Mouse (Mus musculus): ENCODE measurements around the gene Cadm2.

DNA sequence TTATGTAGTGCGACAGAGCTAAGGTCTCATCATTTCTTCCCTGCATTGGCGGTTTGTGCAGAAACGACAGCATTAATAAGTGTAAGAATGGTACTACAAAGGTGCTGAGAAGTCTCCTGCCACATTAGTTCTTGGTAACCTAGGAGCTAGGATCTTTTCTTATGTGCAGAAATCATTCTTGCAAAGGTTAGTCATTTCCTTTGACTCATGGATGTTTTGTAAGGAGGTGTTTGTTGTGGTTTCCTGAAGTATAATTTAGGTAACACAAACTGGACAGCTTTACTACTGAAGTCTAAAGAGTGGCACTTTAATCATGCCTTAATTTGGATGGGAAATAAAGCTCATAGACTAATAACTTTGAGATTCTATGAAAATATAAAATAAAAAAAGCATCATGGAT is 153.7 kb downstream of the Cadm2 start:
- TF ChIP-seq CTCF (IDR thresholded peaks at IDR 0.05; ENCODE audit: extremely low read depth, insufficient read length, insufficient replicate concordance, low read depth, low read length) (no peak), POLR2A (IDR thresholded peaks at IDR 0.05; ENCODE audit: low read depth, low read length) (no peak)

Measured in small intestine, adult 2 months (tissue).